Mouse (Mus musculus): Measurements from ENCODE around the gene Mlh3.

GRCm38 (mm10) chr12:85266248-85266647 is 4.2 kb downstream of the Mlh3 start:
- no peak for TF ChIP-seq CTCF (IDR thresholded peaks at IDR 0.05; ENCODE audit: low read depth, low read length)
- no peak for TF ChIP-seq TAL1 (conservative IDR thresholded peaks at IDR 0.05; ENCODE audit: low read depth, low read length)
- no peak for TF ChIP-seq GATA1 (IDR thresholded peaks at IDR 0.05; ENCODE audit: borderline replicate concordance, low read length)

All from G1E (cell line).